Comparison of ENCODE assay signal across 8 mouse cellular contexts in genomic region chr10:62449364-62450279, GRCm38 (mm10). TPM values are rescaled to one million over a fixed set of nuclear protein-coding genes. Genes with fewer than 3 reads are reported as not detected.
DNase-seq lines count a peak whose midpoint lies in the region; ATAC-seq lines count a peak whose summit lies in the region.

TSS of gene 4930507D05Rik (plus strand) at chr10:62449489.
TSS of gene Supv3l1 (minus strand) at chr10:62449738.

- H3K4me3 ChIP-seq in hindbrain, embryonic 15.5 days = peak within 1 kb of the TSS; percentile 88

- peak within 1 kb of the TSS; percentile 98 for H3K27ac ChIP-seq in hindbrain, embryonic 15.5 days (replicated peaks)

- WGBS in hindbrain, embryonic 15.5 days = under 1% methylated on average over 73 of the region's 73 CpGs

- peak; percentile 89 for DNase-seq in T-cell, adult 2 months (ENCODE audit: low spot score)
- peak; percentile 90 to 94 for DNase-seq in cerebellum, postnatal 36 days
- peak; percentile 93 to 94 for DNase-seq in frontal cortex, postnatal 36 days (ENCODE audit: low spot score in 2 of 2)
- DNase-seq in left cerebral cortex, adult 11 months (ENCODE audit: low spot score) = peak; percentile 89
- peak; percentile 91 to 93 for DNase-seq in lung, postnatal 4 days
- peak; percentile 87 for DNase-seq in retina, postnatal 7 days (ENCODE audit: low read depth, low spot score)
- peak; percentile 97 for DNase-seq in urinary bladder, adult 2 months (ENCODE audit: low spot score)

- H3K9me3 ChIP-seq in hindbrain, embryonic 15.5 days = no peaks in the 10 kb centered on the region

- peaks cover 29% of the 10 kb centered on the region for H3K36me3 ChIP-seq in hindbrain, embryonic 15.5 days

- no peaks in the 10 kb centered on the region for H3K27me3 ChIP-seq in hindbrain, embryonic 15.5 days

- peak within 1 kb of the TSS; percentile 96 for H3K9ac ChIP-seq in hindbrain, embryonic 15.5 days

- peaks cover 20% of the 10 kb centered on the region for H3K4me1 ChIP-seq in hindbrain, embryonic 15.5 days (replicated peaks)

- peak within 1 kb of the TSS; percentile 73 for H3K4me2 ChIP-seq in hindbrain, embryonic 15.5 days

- ATAC-seq in hindbrain, embryonic 15.5 days (ENCODE audit: low FRiP score, low read depth) = peak; percentile 95

RNA-seq across cellular contexts. Expression of gene 4930507D05Rik, which starts in this region (rescaled TPM):
- polyA plus RNA-seq in hindbrain, embryonic 15.5 days (2015; fragmentation: Nextera tagmentation; extraction: Ambion mirVana) = 0.91 and 0.98 TPM in 2 replicates
- polyA plus RNA-seq in urinary bladder, adult 2 months (2012; rRNA removed) = 0.06 and 0.08 TPM in 2 replicates

RNA-seq across cellular contexts. Expression of gene Supv3l1, which starts in this region (rescaled TPM):
- polyA plus RNA-seq in hindbrain, embryonic 15.5 days (2015; fragmentation: Nextera tagmentation; extraction: Ambion mirVana) = 21.3 and 21.5 TPM in 2 replicates
- polyA plus RNA-seq in urinary bladder, adult 2 months (2012; rRNA removed) = 20.0 and 21.3 TPM in 2 replicates

Comparison
In these comparisons a context has a peak if more than half of its experiments do, and no peak if none do; other contexts are left out.
1. Peak in every context shown above with its lines: DNase-seq, ATAC-seq, H3K4me3 ChIP-seq and H3K27ac ChIP-seq.